Mouse (Mus musculus): ENCODE data around the gene Rbbp4.

DNA sequence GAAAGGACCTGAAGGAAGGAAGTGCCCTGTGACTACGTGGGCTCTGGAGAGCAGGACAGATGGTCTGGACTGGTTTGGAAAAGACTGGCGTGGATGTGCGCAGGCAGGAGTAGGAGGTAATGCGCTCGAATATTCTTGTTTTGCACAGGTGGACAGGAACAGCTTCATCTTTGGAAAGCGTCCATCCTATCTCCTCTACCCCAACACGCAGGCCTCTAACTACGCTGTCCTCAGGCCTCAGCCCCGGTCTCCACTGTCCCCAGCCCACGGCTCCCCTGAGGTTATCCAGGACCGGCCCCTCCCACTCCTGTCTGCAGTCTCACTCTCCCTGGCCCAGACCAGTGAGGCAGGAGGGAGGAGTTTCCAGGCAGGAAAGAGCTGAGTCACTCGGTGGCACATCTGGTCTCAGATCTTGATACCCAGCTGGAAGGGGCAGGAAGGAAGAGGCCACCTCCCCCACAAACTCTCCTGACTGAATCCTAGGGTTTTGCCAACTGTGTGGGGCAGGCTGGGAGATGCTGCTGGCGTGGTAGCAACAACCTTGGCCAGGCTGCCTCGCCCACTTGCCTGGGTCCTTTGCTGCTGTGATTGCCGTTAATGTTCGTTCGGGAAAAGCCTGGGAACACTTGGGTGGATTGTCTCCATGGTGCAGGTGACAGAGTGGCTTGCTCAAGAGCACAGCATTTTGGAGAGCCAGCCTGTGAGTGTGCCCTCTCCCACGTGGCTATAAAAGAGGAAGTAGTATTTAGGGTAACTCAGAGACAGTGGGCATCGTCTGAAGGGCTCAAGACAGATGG is 71.7 kb downstream of the Rbbp4 start:
- TF ChIP-seq CTCF (IDR thresholded peaks at IDR 0.05; ENCODE audit: extremely low read depth, insufficient read length, insufficient replicate concordance, low read depth, low read length), result no peak
- no peak for TF ChIP-seq POLR2A (IDR thresholded peaks at IDR 0.05; ENCODE audit: low read depth, low read length)

Measured in small intestine, adult 2 months (tissue).